Mouse (Mus musculus): ENCODE data around the gene Slc25a51.

Gene Slc25a51

GRCm38 (mm10) chr4:45423406-45423805 lies 14.8 kb upstream of the Slc25a51 start:
- peak; percentile 82 for DNase-seq (ENCODE audit: low read depth, low spot score)

DNA sequence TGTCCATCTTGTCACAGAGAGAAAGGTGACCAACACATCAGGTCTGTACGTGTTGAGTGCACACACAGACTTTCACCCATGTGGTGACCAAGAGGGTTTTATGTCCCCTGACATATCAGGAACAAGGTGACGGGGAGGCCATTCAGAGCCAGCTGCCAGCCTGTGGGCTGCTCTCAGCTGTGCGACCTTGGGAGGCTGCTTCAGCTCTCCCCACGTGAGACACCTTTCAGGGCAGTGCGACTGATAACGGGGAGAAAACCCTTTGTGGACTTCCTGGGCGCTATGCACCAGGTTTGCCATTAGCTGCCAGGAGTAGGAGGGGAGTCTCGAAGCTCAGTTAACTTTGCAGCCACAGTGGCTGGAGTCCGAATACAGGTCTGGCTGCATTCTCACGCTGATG lies 14.1 kb upstream of the Slc25a51 start:
- DNase-seq (ENCODE audit: low read depth, low spot score) = no peak

GRCm38 (mm10) chr4:45421519-45422260 lies 13.1 kb upstream of the Slc25a51 start:
- DNase-seq (ENCODE audit: low read depth, low spot score) = no peak

DNA sequence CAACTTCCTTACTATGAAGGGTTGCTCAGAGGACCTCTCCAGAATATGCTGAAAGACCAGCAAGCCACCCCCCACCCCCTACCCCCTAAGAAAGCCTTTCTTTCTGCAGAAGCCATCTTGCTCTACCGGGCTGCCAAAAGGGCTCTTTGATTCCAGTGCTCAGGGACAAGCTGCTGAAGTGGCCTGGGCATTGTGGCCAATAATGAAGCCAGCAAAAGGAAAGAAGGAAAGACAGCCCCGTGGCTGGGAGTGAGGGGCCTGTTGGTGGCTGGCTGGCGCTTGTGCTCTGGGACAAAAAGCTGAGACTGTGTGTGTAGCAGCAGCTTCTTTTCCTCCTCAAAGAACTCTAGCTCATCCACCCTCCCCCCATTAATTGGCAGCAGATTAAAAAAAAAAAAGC lies 12.2 kb upstream of the Slc25a51 start:
- no peak for DNase-seq (ENCODE audit: low read depth, low spot score)

GRCm38 (mm10) chr4:45419051-45419450 lies 10.5 kb upstream of the Slc25a51 start:
- DNase-seq (ENCODE audit: low read depth, low spot score) = peak; percentile 66

GRCm38 (mm10) chr4:45418229-45418950 lies 9.8 kb upstream of the Slc25a51 start:
- DNase-seq (ENCODE audit: low read depth, low spot score) = peak; percentile 65

DNA sequence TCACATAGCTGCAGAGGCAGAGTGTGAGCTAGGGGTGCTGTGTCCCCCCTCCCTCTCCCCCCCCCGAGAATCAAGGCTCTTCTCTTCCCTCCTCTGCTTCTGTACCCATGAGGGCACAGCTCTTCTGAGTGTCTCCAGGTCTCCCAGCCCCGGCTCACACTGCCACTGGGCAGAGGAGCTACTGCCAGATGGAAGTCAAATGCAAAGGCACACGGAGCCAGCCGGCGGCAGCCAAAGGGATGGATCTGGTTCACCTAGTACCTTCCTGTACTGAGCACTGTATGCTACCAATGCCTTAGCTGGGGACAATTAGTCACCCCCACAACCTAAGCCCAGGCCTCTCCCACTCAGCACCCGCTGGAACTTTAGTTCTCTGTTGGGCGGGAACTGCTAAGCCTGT lies 7.7 kb upstream of the Slc25a51 start:
- no peak for DNase-seq (ENCODE audit: low read depth, low spot score)

- DNase-seq (ENCODE audit: low read depth, low spot score) = no peak
These were observed 5.2 kb upstream of the Slc25a51 start for GRCm38 (mm10) chr4:45413674-45414338.

DNA sequence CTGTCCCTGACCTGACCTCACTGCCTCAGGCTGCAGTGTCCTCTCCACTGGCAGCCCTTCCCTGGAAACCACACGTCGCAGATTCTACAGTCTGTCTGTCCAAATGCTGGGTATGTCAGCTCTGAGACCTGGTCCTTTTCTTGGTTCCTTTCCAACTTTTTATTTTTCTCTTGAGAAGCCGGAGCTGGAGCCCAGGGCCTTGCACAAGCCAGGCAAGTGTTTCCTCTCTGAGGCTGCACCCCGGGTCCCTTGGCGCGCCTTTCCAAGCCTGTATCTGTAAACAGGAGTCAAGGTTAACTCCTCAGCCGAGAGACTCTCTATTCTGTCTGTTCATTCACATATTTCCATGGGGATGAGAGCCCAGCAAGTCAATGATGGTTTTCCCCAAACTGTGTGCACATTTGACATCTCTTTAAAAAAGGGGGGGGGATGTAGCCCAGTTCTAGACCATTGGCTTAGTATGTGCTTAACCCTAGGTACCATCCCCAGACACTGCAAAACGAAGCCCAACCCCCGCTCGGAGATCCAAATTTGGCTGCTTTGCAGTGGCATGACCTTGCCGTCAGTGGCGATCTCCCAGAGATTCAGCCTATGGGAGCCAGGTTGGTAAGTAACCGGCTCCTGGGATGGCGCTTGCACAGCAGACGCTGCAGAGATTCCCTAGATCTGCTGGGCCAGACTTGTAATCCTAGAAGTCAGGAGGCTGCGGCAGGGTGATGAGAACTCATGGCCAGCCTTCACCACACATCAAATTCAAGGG lies 4.0 kb upstream of the Slc25a51 start:
- no peak for DNase-seq (ENCODE audit: low read depth, low spot score)

- DNase-seq (ENCODE audit: low read depth, low spot score) = no peak
These were observed 2.7 kb upstream of the Slc25a51 start for GRCm38 (mm10) chr4:45411181-45411790.

DNA sequence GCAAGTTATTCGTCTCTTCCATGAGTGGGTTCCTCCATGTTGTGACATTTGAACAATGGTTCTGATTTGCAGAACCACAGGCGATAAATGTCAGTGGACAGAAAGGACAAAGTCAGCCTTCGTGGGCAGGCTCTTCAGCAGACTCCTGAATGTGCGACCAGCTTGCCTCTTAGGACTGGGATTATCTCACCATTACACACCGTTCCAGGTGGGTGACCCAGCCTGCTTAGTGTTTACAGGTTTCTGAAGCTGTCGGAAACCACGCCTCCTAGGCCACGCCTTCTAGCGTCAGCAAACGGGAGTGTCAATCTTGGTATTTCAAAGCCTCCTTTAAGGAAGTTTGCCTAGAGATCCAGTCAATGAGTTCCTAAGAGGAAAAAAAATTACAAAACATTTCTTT lies 704 bp upstream of the Slc25a51 start:
- DNase-seq (ENCODE audit: low read depth, low spot score) = peak; percentile 94

DNA sequence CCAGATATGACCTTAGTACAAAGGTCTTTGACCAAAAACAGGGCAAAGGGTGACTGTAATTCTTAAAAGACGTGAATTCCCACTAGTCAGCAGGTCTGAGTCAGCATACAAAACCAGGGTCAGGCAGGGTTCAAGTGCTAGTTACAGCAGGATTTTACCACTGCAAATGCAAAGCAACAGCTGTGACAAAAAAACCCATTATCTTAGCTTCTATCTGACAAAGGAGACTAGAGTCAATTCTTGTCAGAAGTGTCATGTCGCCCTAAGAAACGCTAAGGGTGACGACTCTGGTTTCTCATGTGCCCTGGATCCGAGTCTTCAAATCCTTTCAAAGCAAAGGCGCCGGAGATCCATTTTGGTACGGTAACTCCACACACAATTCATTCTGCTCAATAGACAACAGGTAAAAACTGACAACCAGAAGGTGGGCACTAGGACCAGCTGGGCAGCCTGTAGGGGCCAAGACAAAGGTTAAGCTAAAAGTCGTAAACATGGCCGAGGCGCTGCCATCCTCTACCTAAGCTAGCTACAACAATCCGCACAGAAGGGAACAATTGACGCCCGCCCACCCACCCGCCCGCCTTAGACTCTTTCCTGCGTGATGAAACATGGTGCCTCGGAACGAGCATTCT lies 747 bp downstream of the Slc25a51 start:
- peak; percentile 58 for DNase-seq (ENCODE audit: low read depth, low spot score)

- no peak for DNase-seq (ENCODE audit: low read depth, low spot score)
These were observed 1.4 kb downstream of the Slc25a51 start for GRCm38 (mm10) chr4:45407001-45407702.

- DNase-seq (ENCODE audit: low read depth, low spot score) = no peak
These were observed 2.2 kb downstream of the Slc25a51 start for GRCm38 (mm10) chr4:45406397-45406796.

DNA sequence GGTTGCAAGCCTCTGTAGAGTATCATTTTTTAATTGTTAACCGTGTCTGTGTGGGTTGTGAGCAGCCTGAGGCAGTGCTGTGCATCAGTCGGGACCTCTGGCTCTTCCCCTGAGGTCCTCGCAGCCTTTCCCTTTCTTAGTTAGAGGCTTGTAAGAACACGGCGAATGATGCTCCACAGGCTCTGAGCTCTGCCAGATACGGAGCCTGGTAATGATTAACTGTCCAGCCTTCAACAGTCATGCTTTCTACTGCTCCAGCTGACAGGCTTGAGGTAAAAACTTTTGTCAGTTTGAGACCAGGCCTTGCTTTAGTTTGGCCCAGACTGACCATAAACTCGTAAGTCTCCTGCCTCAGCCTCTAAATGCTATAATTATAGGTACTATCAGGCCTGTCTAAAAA lies 3.3 kb downstream of the Slc25a51 start:
- DNase-seq (ENCODE audit: low read depth, low spot score) = no peak

- no peak for DNase-seq (ENCODE audit: low read depth, low spot score)
These were observed 4.5 kb downstream of the Slc25a51 start for GRCm38 (mm10) chr4:45404086-45404485.

DNA sequence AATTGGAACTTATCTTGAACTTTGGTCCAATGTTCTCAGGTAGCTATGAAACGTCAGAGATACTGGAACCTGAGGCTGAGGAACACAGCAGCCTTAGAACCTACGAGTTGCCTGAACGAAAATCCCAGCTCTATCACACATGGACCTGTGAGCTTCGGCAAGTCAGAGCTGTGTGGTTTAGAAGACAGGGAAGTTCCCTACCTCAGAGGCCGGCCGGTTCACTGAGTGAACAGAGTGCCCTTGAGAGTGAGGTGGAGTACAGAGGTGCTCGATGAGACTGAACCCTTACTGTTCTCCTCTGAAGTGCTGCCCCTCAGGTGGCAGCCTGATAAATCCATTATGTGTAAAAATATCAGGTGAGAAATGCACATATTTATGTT lies 5.1 kb downstream of the Slc25a51 start:
- DNase-seq (ENCODE audit: low read depth, low spot score) = no peak

- DNase-seq (ENCODE audit: low read depth, low spot score) = no peak
These were observed 5.6 kb downstream of the Slc25a51 start for GRCm38 (mm10) chr4:45402878-45403498.

GRCm38 (mm10) chr4:45402281-45402680 lies 6.3 kb downstream of the Slc25a51 start:
- DNase-seq (ENCODE audit: low read depth, low spot score) = no peak
